Mouse (Mus musculus) ovary, adult 18-20 months (tissue): ENCODE measurements at regions not wholly inside any gene's neighbourhood (a gene's known extent, or its start where the extent isn't known, plus 50 kb on each side); places are given as distances from the start of the nearest gene placed in this dataset.

Source experiments
- DNase-seq: peaks from one replicate; pipeline ENCODE4 v3.0.0; 2022; ENCODE audit warnings: low spot score, mixed read lengths

- no peak for DNase-seq
Observed at GRCm38 (mm10) chr7:84800966-84801365, 52.4 kb upstream of the Olfr291 start.

GRCm38 (mm10) chr7:84794655-84795054 is 58.7 kb upstream of the Olfr291 start:
- DNase-seq = no peak

- DNase-seq = peak; percentile 70
Observed at GRCm38 (mm10) chr7:84779276-84779825, 74.0 kb upstream of the Olfr291 start.

- no peak for DNase-seq
Observed at GRCm38 (mm10) chr7:84777696-84778095, 75.7 kb upstream of the Olfr291 start.

- DNase-seq = no peak
Observed at GRCm38 (mm10) chr7:84756261-84756660, 66.5 kb upstream of the Zfand6 start.

- DNase-seq = no peak
Observed at GRCm38 (mm10) chr7:84753361-84753760, 63.6 kb upstream of the Zfand6 start.

DNA sequence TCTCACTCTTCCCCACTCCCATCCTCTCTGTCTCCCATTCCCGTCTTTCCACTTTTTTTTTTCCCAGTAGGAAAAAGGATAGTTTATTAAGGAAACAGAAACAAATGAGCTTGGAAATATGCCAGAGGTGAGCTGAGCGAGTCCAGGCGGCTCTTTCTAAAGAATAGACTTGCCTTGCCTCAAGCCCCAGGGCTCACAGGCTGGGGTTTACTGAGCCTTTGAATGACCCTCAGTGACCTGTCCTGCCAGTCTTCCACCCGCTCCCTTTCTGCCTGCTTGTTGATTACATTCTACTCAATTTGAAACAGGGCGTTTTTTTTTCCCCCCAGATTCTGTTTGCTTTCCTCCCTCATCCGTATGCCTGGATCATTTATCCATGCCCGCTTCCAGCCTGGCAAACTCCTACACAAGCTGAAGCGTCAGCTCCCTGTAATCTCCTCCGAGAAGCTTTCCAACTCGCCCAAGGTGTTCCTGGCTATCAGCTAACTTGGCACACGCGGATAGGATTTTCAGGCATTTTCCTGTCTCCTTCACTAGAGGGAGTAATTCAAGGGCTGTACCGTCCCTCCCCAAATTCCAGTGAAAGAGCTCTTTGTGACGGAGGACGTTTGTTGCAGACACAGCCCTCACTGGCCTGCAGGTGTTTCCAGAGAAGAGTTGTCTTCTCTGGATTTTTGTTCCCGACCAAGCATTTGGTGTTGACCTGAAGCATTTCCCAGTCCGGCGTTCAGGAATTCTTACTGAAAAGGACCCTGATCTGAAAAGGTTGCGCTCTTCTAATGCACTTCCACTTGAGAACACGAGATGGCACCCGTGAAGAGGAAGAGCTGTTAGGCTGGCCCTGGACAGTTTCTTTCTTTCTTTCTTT is 59.9 kb upstream of the Zfand6 start:
- DNase-seq = peak; percentile 37

DNA sequence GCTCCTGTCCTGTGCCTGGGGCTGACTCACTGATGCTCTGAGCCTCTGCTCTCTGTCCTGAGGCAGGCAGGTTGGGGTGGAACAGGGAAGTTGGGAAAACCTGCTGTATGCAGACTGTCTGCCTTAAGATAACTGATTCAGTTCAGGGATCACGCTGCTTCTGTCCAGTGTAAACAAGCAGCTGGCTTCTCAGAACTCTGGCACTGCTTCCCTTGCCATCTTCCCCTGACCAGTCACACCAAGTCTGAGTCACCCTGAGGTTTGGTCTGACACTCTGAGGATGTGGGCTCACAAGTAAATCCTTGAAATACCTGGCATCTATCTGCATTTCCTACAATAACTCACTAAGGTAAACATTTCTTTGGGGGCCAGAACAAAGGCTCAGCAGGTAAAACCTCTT is 58.1 kb upstream of the Zfand6 start:
- no peak for DNase-seq

GRCm38 (mm10) chr7:84744321-84745070 is 54.7 kb upstream of the Zfand6 start:
- no peak for DNase-seq

GRCm38 (mm10) chr7:84739965-84740390 is 50.2 kb upstream of the Zfand6 start:
- no peak for DNase-seq
